Mouse (Mus musculus) heart, adult 2 months (tissue): ENCODE results near the gene Hoxa11. TPM values are rescaled to one million over a fixed set of nuclear protein-coding genes. Genes with fewer than 3 reads are reported as not detected.
A peak's percentile ranks its signal among the peaks of the same experiment; 100 is the strongest.

Experiments used
- DNase-seq, 2 experiments: peaks; one replicate each; pipeline ENCODE4 v3.0.0; 2021
- H3K27ac ChIP-seq: fragments of 200-600 bp; 2 replicates; pipeline ENCODE4 v1.8.1; 2022
- H3K27me3 ChIP-seq: fragments of 200-500 bp; 2 replicates; pipeline ENCODE4 v1.6.1; 2012; ENCODE audit warnings: mild to moderate bottlenecking, low read length, inconsistent platforms, mixed read lengths; ENCODE audit not compliant: control insufficient read depth, insufficient read depth
- H3K36me3 ChIP-seq: fragments of 200-500 bp; 2 replicates; pipeline ENCODE4 v1.6.1; 2012; ENCODE audit warnings: low read length, inconsistent platforms; ENCODE audit not compliant: control insufficient read depth, insufficient read depth
- H3K4me1 ChIP-seq: fragments of 200-500 bp; 2 replicates; pipeline ENCODE4 v1.6.1; 2011; ENCODE audit warnings: low read length; ENCODE audit not compliant: control insufficient read depth, insufficient read depth
- H3K4me3 ChIP-seq: fragments of 200-600 bp; 2 replicates; pipeline ENCODE4 v1.8.1; 2022
- H3K79me2 ChIP-seq: fragments of 200-500 bp; replicated peaks from 2 replicates; pipeline ENCODE4 v1.6.1; 2012; ENCODE audit warnings: mild to moderate bottlenecking, inconsistent platforms, low read length, moderate library complexity, mixed read lengths; ENCODE audit not compliant: control insufficient read depth, insufficient read depth
- H3K9ac ChIP-seq: fragments of 200-500 bp; 2 replicates; pipeline ENCODE4 v1.6.1; 2012; ENCODE audit warnings: low read depth, mild to moderate bottlenecking, control low read depth, inconsistent platforms, low read length, mixed read lengths
- CTCF ChIP-seq: fragments of 200-600 bp; IDR thresholded peaks from 2 replicates; pipeline ENCODE4 v1.8.1; 2022; ENCODE audit warnings: antibody characterized with exemption, mild to moderate bottlenecking, moderate library complexity
- EP300 ChIP-seq: fragments of 200-500 bp; IDR thresholded peaks from 2 replicates; pipeline ENCODE4 v1.6.1; 2011; ENCODE audit warnings: low read depth, low read length, control low read depth; ENCODE audit not compliant: insufficient read depth
- POLR2A ChIP-seq: fragments of 200-500 bp; IDR thresholded peaks from 2 replicates; pipeline ENCODE4 v1.6.1; 2011; ENCODE audit warnings: mild to moderate bottlenecking, low read depth, low read length, control low read depth; ENCODE audit not compliant: insufficient read depth
- WGBS: fragments of 180-500 bp; shearing (Covaris S2); methylation state at CpG from one replicate; pipeline ENCODE4 v1.1.7; 2018; 5-methylcytosine and 5-hydroxymethylcytosine counted together
- intact Hi-C: fragments of 180-260 bp; cut with DNase I; formaldehyde crosslinking; loops from one replicate; pipeline ENCODE4 v1.15.1; 2025
- polyA plus RNA-seq: library from polyadenylated mRNA; depleted of rRNA; stranded (reverse); fragments of >200 nt; gene quantifications from 2 replicates; pipeline ENCODE4 v1.2.3, GENCODE M21; 2012
- total RNA-seq, 2 experiments: library from RNA; stranded (reverse); gene quantifications; 2 replicates each; pipeline ENCODE4 v1.2.3; 2021

Gene Hoxa11
- total and polyA plus RNA-seq, 3 experiments = not detected

DNA sequence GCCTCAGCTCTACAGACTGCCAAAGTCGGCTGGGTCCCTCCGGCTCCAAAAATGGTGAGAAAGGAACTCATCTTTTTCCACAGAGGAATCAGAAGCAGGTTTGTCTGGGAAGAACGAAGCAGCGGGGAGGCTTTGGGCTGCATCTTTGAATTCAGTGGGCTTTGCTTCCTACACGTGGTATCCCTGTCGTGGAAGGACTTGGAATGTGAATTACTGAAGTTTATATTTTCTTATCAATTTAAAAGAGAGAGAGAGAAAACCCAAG, 17.6 kb upstream of the Hoxa11 start:
- 7% methylated on average over 6 of the region's 6 CpGs for WGBS
- Histone ChIP-seq H3K4me1 (no peaks in the 10 kb centered on the region; the same call in 1 of the 2 replicates), H3K79me2 (no peaks in the 10 kb centered on the region), H3K27me3 (peaks cover 52% of the 10 kb centered on the region), H3K9ac (no peak overlapping the region), H3K4me3 (no peak overlapping the region), H3K36me3 (no peaks in the 10 kb centered on the region), H3K27ac (no peak overlapping the region)
- TF ChIP-seq EP300 = no peak
- no peak for TF ChIP-seq CTCF
- TF ChIP-seq POLR2A = no peak
- intact Hi-C loops = no loop called here
- no peak for DNase-seq

DNA sequence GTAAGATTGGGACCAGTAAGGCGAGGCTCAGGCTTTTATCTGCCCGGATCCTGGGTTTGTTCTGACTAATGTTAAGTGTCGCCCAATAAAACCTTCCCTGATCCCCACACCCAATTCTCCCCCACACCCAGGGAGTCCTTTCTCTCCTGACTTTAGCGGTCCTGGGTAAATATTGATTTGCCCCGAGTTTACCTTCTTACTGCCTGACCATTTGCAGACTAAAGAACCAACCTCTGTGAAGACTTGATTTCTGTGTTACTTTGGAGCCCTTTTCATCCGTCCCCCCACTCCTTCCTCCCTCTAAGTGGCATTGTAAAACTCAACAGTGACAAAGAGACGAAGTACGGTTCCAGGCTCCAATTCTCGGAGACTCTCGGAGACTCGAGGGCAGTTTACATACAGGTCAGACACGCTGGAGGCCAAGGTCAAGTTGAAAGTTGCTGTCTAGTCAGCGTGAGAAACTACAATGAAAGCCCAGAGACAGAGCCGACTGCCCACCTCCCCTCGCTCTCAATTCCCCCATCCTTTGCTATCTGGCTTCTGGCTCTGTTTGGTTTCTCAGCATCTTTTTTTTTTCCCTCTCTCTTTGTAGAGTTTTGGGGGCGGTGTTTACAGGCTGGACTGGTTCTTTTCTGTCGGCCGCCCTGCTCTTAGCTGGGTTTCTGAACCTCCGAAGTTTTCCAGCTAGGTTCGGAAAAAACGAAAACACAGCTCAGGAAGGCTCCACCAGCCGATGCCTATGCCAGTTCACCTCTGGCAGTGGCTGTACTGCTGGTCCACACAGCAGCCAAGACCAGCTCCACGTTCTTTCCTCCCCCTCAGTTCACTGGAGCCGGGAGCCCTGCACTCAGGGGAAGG, 17.1 kb upstream of the Hoxa11 start:
- H3K4me3 ChIP-seq = no peak overlapping the region
- H3K9ac ChIP-seq = no peak overlapping the region
- peaks cover 52% of the 10 kb centered on the region for H3K27me3 ChIP-seq
- no peaks in the 10 kb centered on the region; the same call in 1 of the 2 replicates for H3K4me1 ChIP-seq
- intact Hi-C loops = no loop called here
- 6% methylated on average over 24 of the region's 24 CpGs for WGBS
- TF ChIP-seq EP300 = no peak
- TF ChIP-seq POLR2A = no peak
- no peak for TF ChIP-seq CTCF
- DNase-seq = peak in 1 of 2 experiments; percentile 42
- no peaks in the 10 kb centered on the region for H3K36me3 ChIP-seq
- H3K79me2 ChIP-seq = no peaks in the 10 kb centered on the region
- no peak overlapping the region for H3K27ac ChIP-seq

DNA sequence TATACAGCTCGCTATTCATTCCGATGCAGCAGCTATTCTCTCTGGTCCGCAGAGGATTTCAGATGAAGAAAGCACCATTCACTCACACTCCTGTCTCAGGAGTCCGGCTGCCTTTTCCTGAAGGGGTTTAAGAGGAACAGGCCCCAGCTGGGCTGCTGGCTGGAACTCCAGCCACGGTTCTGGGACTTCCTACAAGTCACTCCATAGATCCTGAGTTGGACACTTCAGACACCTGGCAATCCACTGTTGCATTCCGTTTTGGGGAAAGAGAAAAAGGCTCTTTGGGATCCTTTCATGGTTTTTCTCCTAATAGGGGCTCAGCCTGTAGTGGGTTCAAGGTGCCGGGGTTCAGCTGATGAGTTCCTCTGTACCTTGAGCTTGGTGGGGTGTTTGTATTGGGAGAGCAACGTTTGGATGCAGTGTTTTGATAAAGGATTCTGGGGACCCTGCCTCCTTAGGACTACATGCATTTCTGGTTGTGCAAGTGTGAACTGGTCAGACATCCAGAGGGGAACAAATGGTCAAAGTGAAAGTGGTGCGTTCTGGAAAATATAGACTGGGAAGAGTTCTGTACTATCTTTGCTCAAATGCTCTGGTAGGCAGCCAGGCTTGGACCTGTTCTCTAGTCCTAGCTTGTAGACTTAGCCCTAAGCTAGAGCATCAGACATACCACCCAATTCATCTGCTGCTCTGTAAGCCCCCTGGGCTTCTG, 16.3 kb upstream of the Hoxa11 start:
- peaks cover 52% of the 10 kb centered on the region for H3K27me3 ChIP-seq
- no peaks in the 10 kb centered on the region; the same call in 1 of the 2 replicates for H3K4me1 ChIP-seq
- intact Hi-C loops = no loop called here
- H3K79me2 ChIP-seq = no peaks in the 10 kb centered on the region
- no peak overlapping the region for H3K27ac ChIP-seq
- no peak overlapping the region for H3K9ac ChIP-seq
- no peak for TF ChIP-seq EP300
- peak in 1 of 2 experiments; percentile 30 for DNase-seq
- H3K36me3 ChIP-seq = no peaks in the 10 kb centered on the region
- 6% methylated on average over 9 of the region's 9 CpGs for WGBS
- H3K4me3 ChIP-seq = no peak overlapping the region

DNA sequence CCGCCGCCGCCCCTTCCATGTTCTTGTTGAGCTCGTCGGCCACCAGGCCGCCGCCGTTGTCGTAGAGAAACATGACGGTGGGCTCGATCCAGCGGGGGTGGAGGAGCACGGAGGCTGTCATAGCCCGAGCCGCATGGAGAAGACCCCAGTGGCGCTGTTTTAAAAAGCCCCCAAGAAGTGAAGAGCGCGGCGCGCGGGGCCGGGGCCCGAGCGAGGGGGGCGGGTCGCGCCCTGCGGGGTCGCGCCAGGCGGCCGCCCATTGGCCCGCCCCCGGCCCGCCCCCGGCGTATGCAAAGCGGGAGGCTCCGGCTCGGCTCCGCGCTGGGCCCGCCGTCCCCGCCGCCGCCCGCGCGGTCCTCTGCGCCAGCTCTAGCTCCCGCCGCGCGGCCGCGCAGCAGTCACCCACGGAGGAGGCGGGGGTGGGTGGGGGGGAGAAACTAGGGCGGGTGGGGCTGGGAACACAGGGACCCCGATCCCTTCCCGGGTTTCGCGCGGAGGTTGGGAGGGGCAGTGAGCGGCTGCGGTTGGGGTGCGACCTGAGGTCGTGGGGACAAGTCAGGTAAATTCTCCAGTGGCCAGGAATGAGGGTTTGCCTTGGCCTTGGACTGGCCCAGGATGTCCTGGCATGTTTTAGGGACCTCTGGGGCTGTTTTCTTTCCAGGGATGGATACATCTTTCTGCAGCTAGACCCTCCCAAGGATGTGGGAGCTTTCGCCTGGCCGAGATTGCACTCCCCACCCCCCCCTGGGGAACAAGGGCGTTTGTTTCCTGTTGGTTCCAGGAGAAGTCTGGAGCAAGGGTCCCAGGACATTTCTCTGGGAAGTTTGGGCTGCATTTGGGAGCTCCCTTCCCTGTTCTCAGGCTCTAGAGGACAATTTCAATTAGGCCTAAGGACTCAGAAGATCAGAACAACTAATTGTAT, 15.3 kb upstream of the Hoxa11 start, which contains the start of gene Hoxa13:
TSS of gene Hoxa13 (minus strand) at position 227 of the 922 bp plus-strand sequence.
- Histone ChIP-seq H3K79me2 (no peaks in the 10 kb centered on the region), H3K27ac (no peak within 1 kb of the TSS), H3K9ac (no peak within 1 kb of the TSS; the same call in 1 of the 2 replicates), H3K36me3 (no peaks in the 10 kb centered on the region), H3K27me3 (peaks cover 44% of the 10 kb centered on the region), H3K4me3 (no peak within 1 kb of the TSS), H3K4me1 (no peaks in the 10 kb centered on the region; the same call in 1 of the 2 replicates)
- intact Hi-C loops = no loop called here
- no peak for TF ChIP-seq POLR2A
- TF ChIP-seq EP300 = no peak
- no peak for TF ChIP-seq CTCF
- 1% methylated on average over 39 of the region's 72 CpGs for WGBS
- DNase-seq = no peak

DNA sequence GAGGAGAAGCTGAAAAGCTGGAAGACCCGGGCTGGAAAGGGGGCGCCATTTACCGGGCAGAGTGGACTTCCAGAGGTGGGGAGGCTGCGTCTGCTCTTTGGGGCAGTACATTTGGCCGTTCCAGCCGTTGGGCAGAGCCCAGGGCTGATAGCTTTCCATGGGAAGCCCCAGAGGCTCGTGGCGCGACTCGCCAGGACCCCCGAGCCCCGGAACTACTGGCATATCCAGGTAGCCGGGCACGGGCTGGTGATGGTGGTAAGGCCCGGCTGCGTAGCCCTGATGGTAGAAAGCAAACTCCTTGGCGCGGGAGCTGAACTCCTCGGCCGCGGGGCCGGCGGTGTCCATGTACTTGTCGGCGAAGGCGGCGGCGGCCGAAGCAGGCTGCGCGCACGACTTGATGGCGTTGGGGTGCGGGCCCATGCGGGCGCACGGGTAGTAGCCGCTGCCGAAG, 14.2 kb upstream of the Hoxa11 start:
- H3K79me2 ChIP-seq = no peaks in the 10 kb centered on the region
- no peak for TF ChIP-seq POLR2A
- no peak for TF ChIP-seq CTCF
- no peak for TF ChIP-seq EP300
- H3K4me3 ChIP-seq = no peak overlapping the region
- 2% methylated on average over 39 of the region's 39 CpGs for WGBS
- peak in 1 of 2 experiments; percentile 55 for DNase-seq
- peaks cover 33% of the 10 kb centered on the region for H3K27me3 ChIP-seq
- H3K36me3 ChIP-seq = no peaks in the 10 kb centered on the region
- no peak overlapping the region for H3K27ac ChIP-seq
- H3K4me1 ChIP-seq = no peaks in the 10 kb centered on the region; the same call in 1 of the 2 replicates
- no peak overlapping the region; the same call in 1 of the 2 replicates for H3K9ac ChIP-seq
- intact Hi-C loops = loop anchor here (5.0 kb wide), 3 partner anchors 317 to 882 kb away; no protein-coding TSS in a partner anchor
